Mouse (Mus musculus) right cerebral cortex, adult 2 months (tissue): ENCODE data around the gene Rnf39.

Experiments
- DNase-seq, 2 experiments: peaks; one replicate each; pipeline ENCODE4 v3.0.0; 2021 to 2022; ENCODE audit warnings: low spot score in 2 of 2

Gene Rnf39

GRCm38 (mm10) chr17:36942791-36943471, at the start of gene Rnf39:
TSS of gene Rnf39 (plus strand) at chr17:36942918.
- peak in 1 of 2 experiments; percentile 58 for DNase-seq

GRCm38 (mm10) chr17:36893387-36893786, 49.3 kb upstream of the Rnf39 start:
- no peak for DNase-seq

- peak; percentile 41 to 46 for DNase-seq
These were observed 46.1 kb upstream of the Rnf39 start for GRCm38 (mm10) chr17:36896583-36896982.

- no peak for DNase-seq
These were observed 45.7 kb upstream of the Rnf39 start for GRCm38 (mm10) chr17:36897065-36897464.

GRCm38 (mm10) chr17:36897552-36898205, 45.0 kb upstream of the Rnf39 start, which contains the start of gene Trim31:
TSS of gene Trim31 (plus strand) at chr17:36898118.
- no peak for DNase-seq

- no peak for DNase-seq
These were observed 43.3 kb upstream of the Rnf39 start for GRCm38 (mm10) chr17:36899376-36899775.

- DNase-seq = peak; percentile 43 to 47
These were observed 42.7 kb upstream of the Rnf39 start for GRCm38 (mm10) chr17:36900001-36900400.

GRCm38 (mm10) chr17:36900691-36901090, 42.0 kb upstream of the Rnf39 start:
- DNase-seq = no peak

GRCm38 (mm10) chr17:36903651-36904050, 39.1 kb upstream of the Rnf39 start:
- DNase-seq = no peak

- no peak for DNase-seq
These were observed 34.5 kb upstream of the Rnf39 start for GRCm38 (mm10) chr17:36908235-36908634.

- DNase-seq = no peak
These were observed 32.9 kb upstream of the Rnf39 start for GRCm38 (mm10) chr17:36909802-36910201.

GRCm38 (mm10) chr17:36912031-36912430, 30.7 kb upstream of the Rnf39 start:
- DNase-seq = no peak

GRCm38 (mm10) chr17:36914108-36914507, 28.6 kb upstream of the Rnf39 start:
- peak; percentile 80 to 83 for DNase-seq

- DNase-seq = peak; percentile 65 to 66
These were observed 27.6 kb upstream of the Rnf39 start for GRCm38 (mm10) chr17:36915076-36915475.

- no peak for DNase-seq
These were observed 22.5 kb upstream of the Rnf39 start for GRCm38 (mm10) chr17:36920239-36920638.

- DNase-seq = no peak
These were observed 20.0 kb upstream of the Rnf39 start for GRCm38 (mm10) chr17:36922715-36923114.

- DNase-seq = no peak
These were observed 19.2 kb upstream of the Rnf39 start for GRCm38 (mm10) chr17:36923491-36923890.

GRCm38 (mm10) chr17:36927496-36928120, 15.1 kb upstream of the Rnf39 start:
- DNase-seq = no peak

GRCm38 (mm10) chr17:36929236-36929932, 13.3 kb upstream of the Rnf39 start:
- peak in 1 of 2 experiments; percentile 32 for DNase-seq

GRCm38 (mm10) chr17:36930233-36930632, 12.5 kb upstream of the Rnf39 start:
- DNase-seq = no peak

GRCm38 (mm10) chr17:36931130-36931529, 11.6 kb upstream of the Rnf39 start:
- DNase-seq = no peak

GRCm38 (mm10) chr17:36931806-36932205, 10.9 kb upstream of the Rnf39 start:
- no peak for DNase-seq
